Mouse (Mus musculus): ENCODE measurements at regions not wholly inside any gene's neighbourhood (a gene's known extent, or its start where the extent isn't known, plus 50 kb on each side); places are given as distances from the start of the nearest gene placed in this dataset.

GRCm38 (mm10) chr13:99780751-99781460 lies 120.0 kb downstream of the Cartpt start:
- DNase-seq, result no peak

GRCm38 (mm10) chr13:99778747-99779146 lies 122.1 kb downstream of the Cartpt start:
- no peak for DNase-seq

DNA sequence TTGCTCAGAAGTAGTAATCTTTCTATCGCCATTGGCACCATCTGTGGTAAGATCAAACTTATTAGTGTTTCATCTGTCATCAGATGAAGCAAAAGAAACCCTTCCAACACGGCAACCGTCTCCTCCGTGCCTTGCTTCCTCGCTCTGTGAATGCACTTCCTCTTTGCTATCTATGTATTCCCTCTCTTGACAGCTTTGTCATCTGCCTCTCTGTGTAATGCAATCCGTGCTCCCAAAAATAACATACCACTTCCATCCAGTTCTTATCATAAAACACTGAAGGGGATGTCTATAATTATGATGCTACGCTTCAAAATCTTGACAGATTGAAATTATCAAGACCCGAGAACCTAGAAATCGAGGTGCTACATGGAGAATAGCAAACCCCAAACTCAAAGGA lies 123.2 kb downstream of the Cartpt start:
- DNase-seq, result no peak

GRCm38 (mm10) chr13:99765965-99766364 lies 134.9 kb downstream of the Cartpt start:
- DNase-seq, result no peak

DNA sequence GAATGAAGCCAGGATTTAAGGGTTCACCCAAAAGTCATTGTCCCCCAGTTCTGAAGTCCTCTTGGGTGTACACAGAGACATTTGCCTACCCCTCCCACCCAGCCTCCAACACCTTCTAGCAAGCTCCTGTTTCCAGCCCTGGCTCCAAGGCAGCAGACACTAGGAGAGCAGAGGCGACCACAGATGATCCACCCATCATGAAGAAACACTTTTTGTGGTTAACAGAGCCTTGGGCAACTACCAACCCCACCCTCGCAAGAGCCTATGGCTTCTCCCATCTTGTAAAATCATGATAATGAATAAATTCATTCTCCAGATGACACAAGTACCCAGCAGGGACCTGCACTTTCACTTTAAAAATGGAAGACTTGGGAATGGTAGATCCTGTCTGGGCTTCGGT lies 136.1 kb downstream of the Cartpt start:
- DNase-seq, result no peak

DNA sequence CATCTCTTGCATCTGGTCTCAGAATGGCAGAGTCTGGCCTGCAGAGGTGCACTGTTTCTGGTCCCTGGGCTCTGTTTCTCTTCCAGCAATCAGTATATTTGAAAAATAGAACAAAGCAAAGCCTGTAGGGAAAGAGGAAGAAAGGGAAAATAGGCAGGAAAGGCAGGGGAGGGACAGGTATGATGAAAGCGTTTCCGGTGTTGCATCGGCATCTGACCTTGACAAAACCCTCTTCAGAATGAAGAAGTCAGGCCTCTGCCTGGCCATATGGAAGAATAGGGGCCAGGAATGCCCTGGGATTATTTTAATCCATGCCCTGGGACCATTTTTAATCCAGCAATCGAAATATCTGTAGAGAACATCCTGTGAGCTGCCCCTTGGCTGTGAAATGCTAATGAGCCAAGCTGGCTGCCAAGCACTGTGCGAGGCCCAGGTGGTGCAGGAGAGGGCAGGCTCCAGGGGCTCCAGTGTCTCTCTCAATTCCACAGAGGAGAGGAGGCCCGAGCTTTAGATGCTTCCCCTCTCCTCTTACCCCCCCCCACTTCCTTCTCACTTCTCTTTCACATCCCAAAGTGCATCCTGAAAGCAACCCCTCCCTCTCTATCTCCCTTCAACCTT lies 136.7 kb downstream of the Cartpt start:
- no peak for DNase-seq

DNA sequence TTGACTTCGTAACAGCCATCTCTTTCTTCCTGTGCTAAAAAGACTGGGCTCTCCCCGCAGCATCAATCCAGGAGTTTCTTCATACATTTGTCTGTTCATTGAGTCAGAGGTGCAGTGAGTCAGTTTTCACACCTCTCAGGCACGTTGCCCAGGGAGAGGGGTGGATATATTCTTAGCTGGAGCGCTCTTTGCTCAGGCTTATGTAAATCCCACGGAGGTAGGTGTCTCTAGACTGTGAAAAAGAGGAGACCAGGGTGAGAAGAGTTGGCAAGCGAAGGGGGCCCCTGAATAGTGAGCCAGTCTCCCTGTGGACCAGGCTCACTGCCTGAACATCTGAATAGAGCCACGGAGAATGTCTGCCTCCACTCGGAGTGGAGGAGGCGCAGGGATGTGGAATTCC lies 139.0 kb downstream of the Cartpt start:
- no peak for DNase-seq

DNA sequence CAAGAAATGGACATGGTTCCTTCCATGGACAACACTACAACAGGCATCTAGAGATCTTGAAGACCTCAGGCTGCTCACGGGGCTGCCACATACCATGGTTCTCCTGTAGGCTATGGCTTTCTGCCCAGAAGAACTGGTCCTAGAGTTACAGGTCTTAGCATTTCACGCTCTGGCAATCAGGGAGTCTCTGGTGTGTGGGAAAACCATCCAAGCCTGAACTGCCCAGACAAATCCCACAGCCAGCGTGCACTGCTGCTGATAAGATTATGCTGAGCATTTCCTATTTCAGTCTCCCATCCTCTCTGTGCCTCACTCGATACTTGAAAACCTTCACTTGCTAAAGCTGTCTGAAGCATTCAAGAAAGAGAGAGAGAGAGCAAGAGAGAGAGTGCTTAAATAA lies 139.5 kb downstream of the Cartpt start:
- no peak for DNase-seq

DNA sequence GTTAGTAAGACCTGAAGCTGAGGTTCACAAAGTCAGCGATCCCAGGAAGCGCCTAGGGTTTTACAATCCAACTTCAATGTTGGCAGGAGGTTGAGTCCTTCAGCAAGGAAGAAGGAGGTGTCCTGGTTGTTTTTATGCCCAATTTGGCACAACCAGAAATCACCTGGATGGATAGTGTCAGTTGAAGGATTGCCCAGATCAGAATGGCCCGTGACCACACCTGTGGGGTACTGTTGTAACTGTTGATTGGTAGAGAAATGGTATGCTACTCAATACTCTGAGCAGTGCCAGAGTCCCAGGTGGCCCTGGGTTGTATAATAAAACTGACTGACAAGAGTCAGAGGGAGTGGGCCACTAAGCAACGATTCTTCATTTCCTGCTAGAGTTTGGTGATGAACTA lies 140.2 kb downstream of the Cartpt start:
- no peak for DNase-seq

DNA sequence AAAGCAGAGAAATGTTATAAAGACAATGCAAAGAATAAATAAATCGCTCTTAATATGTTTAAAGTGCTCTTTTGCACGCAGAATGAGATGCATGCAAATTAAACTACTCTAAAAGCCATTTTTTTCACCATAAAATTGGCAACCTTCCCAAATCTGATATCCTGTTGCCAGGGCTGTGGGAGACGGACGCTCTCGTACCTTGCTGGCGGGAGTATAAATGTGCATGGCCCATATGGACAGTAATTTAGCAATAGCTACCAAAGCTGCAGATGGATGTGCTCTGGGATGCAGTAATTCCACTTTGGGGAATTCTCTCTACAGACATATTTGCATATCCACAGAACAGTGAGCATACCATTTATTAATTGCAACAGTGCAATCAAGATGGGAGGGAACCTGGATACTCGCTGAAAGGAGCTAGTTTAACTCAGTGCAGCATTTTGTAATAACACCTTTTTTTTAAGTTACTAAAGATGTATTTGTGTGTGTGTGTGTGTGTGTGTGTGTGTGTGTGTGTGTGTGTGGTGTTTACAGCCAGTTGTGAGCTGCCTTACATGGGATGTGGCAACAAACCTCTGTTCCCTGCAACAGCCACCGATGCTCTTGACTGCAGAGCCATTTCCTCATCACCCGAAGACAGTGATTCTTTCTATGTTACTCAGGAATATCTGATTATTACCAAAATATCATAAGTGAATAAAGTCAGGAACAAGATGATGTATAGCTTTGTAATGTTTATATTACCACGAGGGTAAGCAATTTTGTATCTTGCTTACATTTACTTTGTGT lies 141.4 kb downstream of the Cartpt start:
- DNase-seq, result no peak

DNA sequence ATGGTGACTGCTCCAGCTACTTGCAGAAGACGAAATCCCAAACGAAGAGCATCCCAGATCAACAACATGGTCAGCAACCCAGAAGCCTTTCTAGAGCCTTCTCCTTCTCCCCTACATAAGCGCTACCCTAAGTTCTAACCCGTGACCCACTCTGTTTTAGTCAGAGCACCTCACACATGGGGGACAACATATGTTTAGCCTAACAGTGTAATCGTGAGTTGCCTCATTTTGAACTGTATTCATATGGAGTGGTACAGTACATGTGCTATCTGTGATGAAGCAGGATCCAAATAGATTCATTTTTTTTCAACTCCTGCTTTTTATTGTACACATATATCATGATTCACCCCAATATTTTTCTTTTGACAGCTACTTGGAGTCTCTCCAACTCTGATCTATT lies 146.2 kb downstream of the Cartpt start:
- DNase-seq, result no peak

DNA sequence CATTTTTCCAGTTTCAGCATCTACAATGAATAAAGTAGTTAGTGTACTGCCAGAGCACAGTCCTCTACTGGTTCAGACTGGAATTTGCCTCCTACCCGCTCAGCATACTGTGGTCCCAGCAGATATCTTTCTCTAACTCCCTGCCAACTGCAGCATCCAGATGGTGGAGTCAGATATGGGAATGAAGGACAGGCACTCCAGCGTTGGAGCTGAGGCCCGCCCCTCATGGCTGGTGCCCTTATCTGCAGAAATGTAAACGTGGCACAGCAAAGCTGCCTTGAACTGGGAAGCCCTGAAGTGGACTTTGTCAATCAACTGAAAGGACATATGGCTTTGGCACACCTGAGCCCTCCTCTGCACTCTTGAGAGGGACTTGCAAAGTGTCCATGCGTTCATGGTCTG lies 146.6 kb downstream of the Cartpt start:
- no peak for DNase-seq

DNA sequence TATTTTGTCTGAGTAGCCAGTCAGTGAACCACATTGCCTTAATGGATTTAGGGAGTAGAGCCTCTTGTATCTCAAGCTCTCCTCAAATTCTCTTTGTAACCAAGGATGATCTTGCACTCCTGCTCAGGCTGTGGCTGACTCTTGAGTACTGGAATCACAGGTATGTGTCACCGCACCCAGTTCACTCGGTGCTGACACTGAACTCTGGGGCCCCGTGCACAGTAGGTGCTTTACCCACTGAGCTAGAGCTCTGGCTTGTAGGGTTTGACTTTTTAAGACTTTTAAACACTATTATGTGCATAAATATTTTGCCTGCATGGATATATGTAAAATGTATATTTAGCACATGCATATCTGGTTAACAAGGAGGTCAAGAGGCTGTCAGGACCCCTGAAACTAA lies 147.4 kb downstream of the Cartpt start:
- DNase-seq, result no peak

- DNase-seq, result peak; percentile 45
Measured at GRCm38 (mm10) chr13:99750729-99751128, 150.2 kb downstream of the Cartpt start.

DNA sequence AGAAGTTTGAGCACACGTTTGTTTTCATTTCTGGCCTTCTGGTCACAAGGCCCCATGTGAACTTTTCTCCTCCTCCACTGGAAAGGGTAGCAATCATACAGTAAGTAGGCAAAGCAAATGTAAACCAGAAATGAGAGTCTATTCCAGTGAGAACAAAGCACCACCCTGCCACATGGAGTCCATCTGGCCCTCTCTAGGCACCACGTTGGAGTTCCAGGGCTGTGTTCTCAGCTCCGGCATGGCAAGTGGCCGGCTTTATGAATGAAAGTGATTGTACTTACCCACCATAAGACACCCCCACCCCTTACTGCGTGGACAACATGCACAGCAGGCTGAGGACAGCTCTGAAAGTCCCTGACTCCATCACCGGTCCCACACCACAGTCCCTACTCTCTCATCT lies 151.5 kb downstream of the Cartpt start:
- no peak for DNase-seq

- no peak for DNase-seq
Measured at GRCm38 (mm10) chr13:99748128-99748527, 152.8 kb downstream of the Cartpt start.

GRCm38 (mm10) chr13:99745526-99745925 lies 155.4 kb downstream of the Cartpt start:
- DNase-seq, result no peak

GRCm38 (mm10) chr13:99744790-99745120 lies 156.1 kb downstream of the Cartpt start:
- peak; percentile 50 for DNase-seq

DNA sequence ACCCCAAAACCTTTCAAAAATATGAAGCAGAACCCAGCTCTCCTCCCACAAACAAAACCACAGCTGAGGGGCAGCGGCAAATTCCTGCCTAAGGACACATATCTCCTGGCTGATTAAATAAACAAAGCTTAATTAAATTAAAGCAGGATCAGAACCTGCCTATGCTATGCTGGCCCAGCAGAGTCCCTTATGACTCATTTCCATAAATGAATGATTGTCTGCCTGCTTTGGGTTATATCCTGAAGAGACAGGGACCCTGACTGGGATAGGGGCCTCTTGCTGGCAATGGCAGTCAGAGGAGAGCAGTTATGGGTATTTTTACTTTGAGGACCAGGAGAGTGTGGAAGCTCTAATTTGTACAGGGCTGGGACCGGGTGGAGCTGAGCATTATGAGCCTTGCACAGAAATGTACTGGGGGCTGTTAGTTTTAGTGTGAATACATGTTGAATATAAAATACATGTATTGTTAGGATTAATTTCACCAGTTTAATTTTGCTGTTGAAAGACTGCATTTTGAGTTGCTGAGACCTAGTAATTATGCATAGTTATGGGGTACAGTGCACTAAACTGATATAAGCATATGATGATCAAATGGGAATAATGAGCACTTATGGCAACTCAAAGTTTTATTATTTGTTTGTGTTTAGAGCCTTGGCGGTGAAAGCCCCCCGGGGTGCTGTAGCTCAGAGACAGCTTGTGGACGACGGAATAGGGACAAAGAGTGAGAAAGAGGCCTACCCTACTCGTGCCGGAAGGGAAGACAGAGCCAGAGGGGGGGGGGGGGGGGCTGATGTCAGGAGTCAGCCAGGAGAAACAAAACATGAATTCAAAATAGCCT lies 156.7 kb downstream of the Cartpt start:
- DNase-seq, result no peak

DNA sequence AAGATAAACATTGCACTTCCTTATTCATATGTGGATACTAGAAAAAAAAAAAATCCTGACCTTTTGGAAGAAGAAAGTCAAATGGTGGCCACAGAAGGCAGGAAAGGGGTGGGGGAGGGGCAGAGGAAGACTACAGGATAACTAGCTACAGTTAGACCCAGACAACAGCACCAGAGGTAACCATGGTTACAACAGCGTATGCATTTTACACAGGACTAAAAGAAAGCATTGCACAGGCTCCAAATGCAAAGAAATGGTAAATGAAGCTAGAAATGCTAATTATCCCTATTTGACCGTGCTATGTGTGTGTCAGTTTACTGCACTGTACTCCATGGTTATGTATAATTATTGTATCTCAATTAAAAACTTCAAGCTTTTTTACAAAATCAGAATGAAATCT lies 158.4 kb downstream of the Cartpt start:
- DNase-seq, result no peak

DNA sequence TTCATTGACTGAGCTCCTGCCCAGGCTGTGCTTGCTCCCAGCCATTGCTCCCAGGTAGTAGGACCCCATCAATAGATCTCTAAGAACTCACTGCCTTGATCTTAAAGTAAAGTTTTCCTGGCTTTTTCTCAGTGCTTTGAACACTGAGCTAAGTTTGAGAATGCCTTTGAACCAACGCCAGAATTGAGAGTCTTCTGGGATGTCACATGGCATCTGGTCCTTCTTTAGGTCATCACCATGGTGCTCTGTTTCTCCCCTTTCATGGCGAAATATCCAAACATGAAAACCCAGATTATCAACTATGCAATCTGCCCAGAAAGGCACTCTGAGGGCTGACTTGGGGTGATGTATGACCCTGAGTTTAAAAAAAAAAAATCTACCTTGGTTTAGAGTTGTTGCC lies 158.9 kb downstream of the Cartpt start:
- DNase-seq, result no peak

GRCm38 (mm10) chr13:99739420-99739819 lies 161.5 kb downstream of the Cartpt start:
- DNase-seq, result no peak

- no peak for DNase-seq
Measured at GRCm38 (mm10) chr13:99737271-99737670, 163.6 kb downstream of the Cartpt start.
